Mouse (Mus musculus): ENCODE measurements around the gene Neurod1.

The Neurod1 gene

DNA sequence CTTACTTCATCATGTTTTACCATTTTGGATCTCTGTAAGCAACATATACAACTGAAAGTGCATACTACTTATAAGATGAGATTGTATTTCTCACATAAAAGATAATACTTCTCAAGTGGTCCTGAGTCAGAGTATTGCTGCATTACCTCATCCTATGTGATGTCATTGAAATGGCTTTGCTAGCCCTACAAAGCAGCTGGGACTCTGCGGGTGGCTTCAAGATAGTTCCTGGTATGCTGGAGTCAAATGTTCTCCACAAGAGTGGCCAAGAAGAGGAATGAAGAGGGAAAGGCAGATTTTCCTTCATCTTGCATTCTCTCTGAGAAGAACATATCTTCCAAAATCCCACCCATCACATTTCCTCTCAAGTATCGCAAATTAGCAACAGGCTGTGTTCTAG lies 13.2 kb downstream of the Neurod1 start:
- no peak for DNase-seq (ENCODE audit: low spot score in 2 of 2)

DNA sequence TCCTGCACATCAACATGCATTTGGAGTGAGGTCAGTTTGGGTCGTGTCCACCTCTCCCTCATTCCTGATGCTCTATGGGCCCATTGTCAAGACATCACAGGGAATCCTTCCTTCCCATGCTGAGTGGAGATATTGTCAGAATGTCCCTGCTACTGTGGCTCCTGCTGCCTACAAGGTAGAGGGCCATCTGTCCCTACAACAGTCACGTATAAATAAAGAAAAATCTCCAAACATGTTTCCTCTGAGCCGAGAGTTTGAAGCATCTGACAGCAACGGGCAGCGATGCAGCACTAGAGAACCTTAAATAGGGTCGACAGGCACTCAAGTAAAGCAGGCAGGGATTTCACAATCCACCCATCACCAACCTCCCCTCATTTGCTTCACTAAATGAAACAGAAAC lies 13.6 kb downstream of the Neurod1 start:
- DNase-seq (ENCODE audit: low spot score in 2 of 2), result no peak

DNA sequence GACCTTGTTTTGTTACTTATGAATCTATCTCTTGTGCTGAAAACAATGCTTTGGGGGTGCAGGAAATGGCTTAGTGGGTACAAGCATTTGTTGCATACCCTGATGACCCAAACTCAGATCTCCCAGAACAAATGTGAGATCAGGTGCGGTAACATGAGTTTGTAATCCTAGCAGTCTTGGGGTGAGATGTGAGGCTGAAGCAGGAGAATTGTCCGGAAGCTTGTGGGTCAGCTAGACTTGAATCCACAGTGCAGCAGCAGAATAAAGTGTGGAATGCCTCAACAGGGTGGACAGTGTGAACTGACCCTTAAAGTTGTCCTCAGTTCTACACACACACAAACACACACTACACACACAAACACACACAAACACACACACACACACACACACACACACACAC lies 14.3 kb downstream of the Neurod1 start:
- DNase-seq (ENCODE audit: low spot score in 2 of 2), result no peak

DNA sequence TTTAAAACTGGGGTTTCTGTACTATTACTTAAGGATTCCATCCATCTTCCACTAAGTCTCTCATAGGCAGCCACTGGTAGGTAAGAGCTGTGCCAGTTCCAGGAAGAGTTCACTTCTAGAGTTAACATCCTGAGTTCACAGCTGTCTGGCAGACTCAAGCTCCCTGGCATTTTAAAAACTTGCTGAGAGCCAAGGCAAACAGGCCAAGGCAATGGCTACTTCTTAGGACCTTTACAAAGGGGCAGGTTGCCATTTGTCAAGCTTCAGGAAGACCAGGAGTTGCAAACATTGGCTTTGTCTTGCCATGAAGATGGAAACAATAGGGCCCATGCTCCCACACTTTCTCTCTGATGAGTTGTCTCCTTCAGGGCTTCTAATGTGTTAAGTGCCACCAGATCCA lies 26.5 kb downstream of the Neurod1 start:
- DNase-seq (ENCODE audit: low spot score in 2 of 2), result no peak

DNA sequence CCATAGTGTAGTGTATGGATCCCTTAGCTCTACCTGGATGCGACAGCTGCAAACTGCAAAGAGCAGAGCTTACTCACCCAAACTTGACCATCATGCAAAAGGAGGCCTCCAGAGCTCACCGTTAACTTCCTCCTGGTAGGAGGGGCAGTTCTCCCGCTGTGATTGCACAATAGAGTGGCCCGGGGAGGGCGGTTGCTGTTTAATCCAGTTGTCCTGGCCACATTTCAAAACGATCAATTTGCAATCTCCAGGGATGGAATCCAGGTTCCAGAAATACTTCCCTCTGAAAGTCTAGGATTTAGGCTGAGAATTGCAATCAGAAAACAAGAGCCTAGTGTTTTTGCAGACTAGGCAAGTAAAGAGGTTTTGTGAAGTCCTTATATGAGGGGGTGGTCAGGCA lies 26.9 kb downstream of the Neurod1 start:
- no peak for DNase-seq (ENCODE audit: low spot score in 2 of 2)

DNA sequence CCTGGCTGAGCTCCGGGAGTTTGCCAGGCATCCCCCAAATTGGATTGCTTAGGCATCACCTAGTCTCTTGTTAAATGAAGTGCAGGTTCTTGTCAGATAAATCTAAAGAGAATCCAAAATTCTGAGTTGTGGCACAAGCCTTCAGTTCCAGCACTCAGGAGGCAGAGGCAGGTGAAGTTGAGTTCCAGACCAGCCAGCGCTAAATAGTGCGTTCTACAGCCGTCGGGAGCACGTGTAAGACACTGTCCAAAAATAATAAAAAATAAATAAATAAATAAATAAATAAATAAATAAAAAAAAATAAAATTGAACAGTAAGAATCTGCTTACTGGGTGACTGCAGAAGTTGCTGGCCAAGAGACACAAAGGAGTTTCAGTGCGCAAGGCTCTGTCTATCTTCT lies 27.4 kb downstream of the Neurod1 start:
- DNase-seq (ENCODE audit: low spot score in 2 of 2), result no peak

DNA sequence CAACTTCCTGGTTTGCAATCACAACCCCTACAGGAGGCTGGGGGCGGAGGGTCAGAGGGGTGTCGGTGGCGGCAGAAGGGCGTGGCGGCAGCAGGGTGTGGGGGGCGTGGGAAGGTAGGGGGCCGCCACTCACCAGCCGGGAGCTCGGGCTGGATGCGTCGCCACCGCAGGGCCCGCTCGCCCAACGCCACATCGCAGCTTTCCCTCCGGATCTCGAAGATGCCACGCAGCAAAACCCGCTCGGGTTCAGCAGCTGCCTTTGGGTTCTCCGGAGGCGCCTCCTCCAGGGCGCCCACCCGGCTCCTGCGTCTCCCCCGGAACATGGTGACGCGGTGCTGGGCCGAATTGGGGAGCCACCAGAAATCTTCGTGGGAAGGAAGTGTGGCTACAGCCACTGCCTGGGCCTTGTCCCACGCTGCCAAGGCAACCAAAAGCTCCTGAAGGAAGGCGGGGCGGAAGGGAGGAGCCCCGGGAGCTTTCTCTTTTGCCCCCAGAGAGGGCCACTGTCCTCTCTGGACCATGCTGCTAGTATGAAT lies 27.9 kb downstream of the Neurod1 start:
- DNase-seq (ENCODE audit: low spot score in 2 of 2), result no peak

DNA sequence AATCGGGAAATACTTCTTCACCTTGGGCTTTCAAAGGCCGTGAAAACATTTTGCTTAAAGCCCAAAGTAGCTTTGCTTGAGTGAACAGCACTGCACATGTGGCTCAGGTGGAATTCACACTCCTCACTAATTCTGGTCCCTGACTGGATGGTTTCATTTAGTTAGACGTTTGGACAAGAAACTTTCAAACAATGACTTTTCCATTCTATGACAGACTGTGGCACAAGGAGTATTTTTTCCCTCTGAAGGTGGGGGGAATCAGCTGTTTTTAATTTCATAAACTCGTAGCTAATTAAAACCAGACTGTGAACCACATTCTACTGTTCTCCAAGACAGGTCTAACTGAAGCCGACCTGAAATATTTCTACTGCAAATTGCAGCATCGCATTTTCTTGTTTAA lies 28.5 kb downstream of the Neurod1 start:
- no peak for DNase-seq (ENCODE audit: low spot score in 2 of 2)

DNA sequence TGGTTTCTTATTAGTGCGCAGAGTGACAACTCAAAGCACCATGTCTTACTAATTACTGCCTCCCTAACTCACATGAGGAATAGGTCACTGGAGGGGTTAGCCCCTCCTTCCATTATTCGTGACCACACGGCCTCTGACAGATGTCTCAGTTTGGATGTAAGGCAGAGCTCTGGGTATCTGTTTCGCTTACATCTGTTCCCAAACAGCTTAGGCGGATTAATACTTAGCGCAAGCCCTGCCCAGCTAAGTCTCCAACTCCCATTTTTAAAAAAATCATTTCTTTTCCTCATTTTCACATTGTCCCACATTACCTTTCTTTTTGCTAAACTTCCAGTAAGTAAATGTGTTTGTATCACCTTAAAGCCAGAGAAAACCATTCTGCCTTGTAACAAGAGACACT lies 34.9 kb downstream of the Neurod1 start:
- DNase-seq (ENCODE audit: low spot score in 2 of 2), result no peak

DNA sequence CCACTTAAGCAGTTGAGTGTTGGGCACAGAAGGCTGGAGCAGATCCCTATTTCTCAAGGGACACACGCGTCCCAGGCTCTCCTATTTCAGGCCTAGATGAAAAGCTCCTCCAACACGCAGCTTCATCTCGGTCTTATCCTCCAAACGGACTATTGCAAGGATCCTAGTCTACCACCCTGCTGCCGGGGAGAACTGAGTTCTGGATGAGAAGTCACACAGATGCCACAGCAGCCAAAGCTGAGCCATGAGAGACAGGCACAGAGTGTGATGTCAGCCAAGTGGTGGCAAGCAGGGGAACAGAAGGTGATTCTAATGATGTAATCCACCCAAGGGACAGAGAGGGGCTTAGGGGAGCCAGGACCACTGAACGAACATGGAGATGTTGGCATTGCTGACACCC lies 42.0 kb downstream of the Neurod1 start:
- no peak for DNase-seq (ENCODE audit: low spot score in 2 of 2)

DNA sequence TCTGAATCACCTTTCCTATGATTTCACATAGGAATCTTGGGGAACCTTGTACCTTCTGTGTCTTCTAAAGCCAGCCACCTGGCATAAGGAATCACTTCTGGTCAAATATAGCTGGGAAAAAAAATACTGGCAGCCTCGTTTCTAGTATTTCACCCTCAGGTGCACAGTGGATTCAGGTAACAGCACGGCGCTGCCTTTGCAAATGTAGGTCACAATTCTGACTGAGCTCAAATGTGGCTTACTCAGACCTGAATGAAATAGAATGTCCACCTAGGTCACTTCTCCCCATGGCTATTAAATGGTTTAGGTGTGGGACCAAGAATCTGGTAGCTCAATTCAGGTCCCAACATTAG lies 45.7 kb downstream of the Neurod1 start:
- DNase-seq (ENCODE audit: low spot score in 2 of 2), result no peak

DNA sequence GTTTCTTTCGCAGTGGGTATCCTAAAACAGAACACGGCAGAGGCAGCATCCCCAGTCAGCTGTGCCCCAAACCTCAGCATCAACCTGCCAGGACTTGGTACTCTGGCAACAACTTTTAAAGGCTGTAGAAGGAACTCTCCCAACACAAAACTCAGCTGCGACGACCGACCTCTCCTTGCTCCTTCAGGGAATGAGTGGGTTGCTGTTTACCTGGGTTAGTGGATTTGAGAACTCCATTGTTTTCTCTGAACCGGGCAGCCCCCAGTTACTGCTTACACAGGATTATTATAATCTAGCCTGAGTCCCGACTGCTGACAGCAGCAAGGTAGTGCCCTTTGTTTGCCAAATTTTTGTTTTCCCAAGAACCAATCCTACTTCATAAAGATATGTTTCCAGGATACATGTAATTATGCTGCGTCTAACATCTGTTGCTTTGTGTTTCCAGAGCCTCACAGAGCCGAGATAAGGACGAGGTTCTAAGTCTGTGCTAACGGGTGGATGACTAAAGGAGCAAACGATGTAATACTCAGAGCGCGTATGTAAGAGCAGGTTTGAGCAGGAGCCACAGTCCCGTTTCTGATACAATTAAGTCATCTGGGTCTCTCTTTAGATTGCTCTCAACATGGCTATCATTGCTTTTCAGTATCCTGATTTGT lies 46.2 kb downstream of the Neurod1 start:
- DNase-seq (ENCODE audit: low spot score in 2 of 2), result no peak

DNA sequence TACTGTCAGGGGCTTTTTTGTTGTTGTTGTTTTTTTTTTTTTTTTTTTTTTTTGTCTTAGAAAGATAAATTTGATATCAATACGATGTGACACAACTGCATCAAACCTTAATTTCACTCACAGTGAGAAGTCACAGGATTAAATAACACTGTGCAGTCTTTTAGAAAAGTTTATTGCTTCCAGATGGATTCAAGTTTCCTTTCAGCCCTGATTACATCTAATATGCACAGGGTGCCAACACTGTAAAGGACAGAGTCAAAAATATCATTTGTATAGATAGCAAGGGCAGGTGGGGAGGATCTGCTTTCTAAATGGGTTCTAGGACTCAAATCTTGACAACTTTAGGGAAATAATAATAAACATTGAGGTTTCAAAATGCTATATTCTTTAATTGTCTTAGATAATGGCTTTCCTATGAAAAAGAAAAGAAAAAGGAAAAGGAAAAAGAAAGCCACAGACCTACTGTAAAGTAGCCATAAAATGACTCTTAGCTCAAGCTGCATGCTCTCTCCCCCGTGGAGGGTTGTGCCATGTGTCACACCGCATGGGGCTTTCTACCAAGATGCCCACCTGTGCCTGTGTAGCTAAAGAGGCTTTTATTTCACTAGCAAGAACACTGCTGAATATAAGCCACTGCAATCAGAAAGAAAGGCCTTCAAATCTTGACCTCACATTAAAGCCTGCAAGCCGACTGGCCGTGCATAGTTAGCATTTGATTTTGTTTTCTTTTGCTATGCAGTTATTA lies 50.7 kb downstream of the Neurod1 start:
- no peak for DNase-seq (ENCODE audit: low spot score in 2 of 2)
